Mouse (Mus musculus) urinary bladder, postnatal 0 days (tissue): ENCODE measurements around the gene Dab1. TPM values are rescaled to one million over a fixed set of nuclear protein-coding genes. Genes with fewer than 3 reads are reported as not detected.

ENCODE experiments used
- polyA plus RNA-seq: library from polyadenylated mRNA; unstranded; fragments of >200 nt; fragmentation: Nextera tagmentation; extraction: Ambion mirVana; gene quantifications from 2 replicates; pipeline ENCODE4 v1.2.1, GENCODE M21; 2015

The Dab1 gene
- polyA plus RNA-seq = 4.2 and 5.8 TPM in 2 replicates

DNA sequence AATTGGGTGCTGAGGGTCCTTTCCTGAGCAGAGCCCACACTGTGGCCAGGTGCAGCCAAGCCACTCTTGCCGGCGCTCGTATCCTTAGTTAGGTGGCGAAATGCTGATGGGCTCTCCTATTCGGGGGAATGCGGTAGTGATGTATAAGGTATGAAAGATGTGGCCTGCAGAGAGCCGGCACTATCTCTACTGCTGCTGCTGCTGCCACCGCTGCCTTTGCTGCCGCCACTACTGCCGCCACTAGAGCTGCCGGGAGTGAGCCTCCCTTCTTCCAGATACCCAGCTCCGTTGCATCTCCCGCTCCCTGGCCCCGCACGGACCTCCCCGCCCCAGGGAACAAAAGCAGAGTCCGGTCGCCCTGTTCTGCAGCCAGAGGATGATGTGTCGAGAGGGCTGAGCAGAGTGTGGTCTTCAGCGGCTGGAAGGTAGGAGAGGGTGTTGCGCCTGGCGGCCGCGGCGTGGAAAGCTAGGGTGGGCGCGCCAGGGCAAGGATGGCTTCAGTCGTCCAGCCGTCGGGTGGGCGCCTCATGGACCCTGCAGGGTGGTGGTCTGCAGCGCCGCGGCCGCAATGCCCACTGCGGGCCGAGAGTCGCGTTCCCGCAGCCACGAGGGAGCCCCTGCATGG is at the start of gene Dab1:
TSS of gene Dab1 (plus strand) at position 39 of the 625 bp plus-strand sequence.

GRCm38 (mm10) chr4:104766065-104766464 is 1146.9 kb downstream of the Dab1 start, which contains the start of gene C8b:
Gene C8b (plus strand): TSS chr4:104766317.

